Mouse (Mus musculus): ENCODE data around the gene Btbd8.

DNA sequence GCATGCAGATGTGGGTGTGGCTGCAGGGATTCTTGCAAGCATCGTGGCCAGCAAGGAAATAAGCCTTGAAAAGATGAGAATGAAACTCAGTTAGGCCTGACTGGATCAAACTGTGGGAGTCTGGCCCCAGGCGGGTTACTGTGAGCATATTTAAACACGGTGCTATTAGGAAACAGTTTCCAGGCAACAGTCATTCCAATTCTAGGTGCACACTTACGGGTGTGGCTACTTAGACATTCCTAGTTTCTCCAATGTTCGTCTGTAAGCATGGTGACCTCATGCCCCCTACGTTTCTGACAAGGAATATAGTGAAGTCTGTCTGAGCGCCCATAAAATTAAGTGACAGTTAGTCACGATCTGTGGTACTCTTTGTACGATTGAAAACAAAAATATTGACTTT is 53.2 kb downstream of the Btbd8 start:
- TF ChIP-seq CTCF (IDR thresholded peaks at IDR 0.05; ENCODE audit: low read depth, low read length) = no peak
- TF ChIP-seq EP300 (IDR thresholded peaks at IDR 0.05; ENCODE audit: insufficient read depth, low read depth, low read length) = no peak
